Mouse (Mus musculus) forebrain, embryonic 10.5 days (tissue): ENCODE data around the gene Med4. TPM values are rescaled to one million over a fixed set of nuclear protein-coding genes. Genes with fewer than 3 reads are reported as not detected.

ENCODE experiments used
- DNase-seq: peaks from one replicate; pipeline ENCODE4 v3.0.0-alpha.2; 2017; ENCODE audit warnings: low spot score; ENCODE audit errors: extremely low spot score
- H3K27ac ChIP-seq: fragments of 300-500 bp; sonication (generic); 2 replicates; pipeline ENCODE4 v1.5.1; 2016; ENCODE audit warnings: mild to moderate bottlenecking
- H3K27me3 ChIP-seq: fragments of 300-500 bp; sonication (generic); 2 replicates; pipeline ENCODE4 v1.6.1; 2016; ENCODE audit warnings: mild to moderate bottlenecking; ENCODE audit not compliant: poor library complexity, severe bottlenecking
- H3K36me3 ChIP-seq: fragments of 300-500 bp; sonication (generic); replicated peaks from 2 replicates; pipeline ENCODE4 v1.6.1; 2016; ENCODE audit warnings: mild to moderate bottlenecking, moderate library complexity
- H3K4me1 ChIP-seq: fragments of 300-500 bp; sonication (generic); 2 replicates; pipeline ENCODE4 v1.6.1; 2016
- H3K4me3 ChIP-seq: fragments of 300-500 bp; sonication (generic); 2 replicates; pipeline ENCODE4 v1.5.1; 2016; ENCODE audit warnings: mild to moderate bottlenecking, moderate library complexity
- H3K9me3 ChIP-seq: fragments of 300-500 bp; sonication (generic); 2 replicates; pipeline ENCODE4 v1.6.1; 2016; ENCODE audit warnings: mild to moderate bottlenecking, moderate library complexity
- WGBS: fragments of 180-500 bp; shearing (Covaris S2); methylation state at CpG from one replicate; pipeline ENCODE4 v1.1.7; 2016; 5-methylcytosine and 5-hydroxymethylcytosine counted together
- polyA plus RNA-seq: library from polyadenylated mRNA; unstranded; fragments of >200 nt; fragmentation: Nextera tagmentation; extraction: Ambion mirVana; gene quantifications from 2 replicates; pipeline ENCODE4 v1.2.1, GENCODE M21; 2016

Med4 gene
- polyA plus RNA-seq, 1 experiment from 2014 or later: 121 TPM

GRCm38 (mm10) chr14:73478321-73478720 lies 31.5 kb upstream of the Med4 start:
- H3K9me3 ChIP-seq: no peaks in the 10 kb centered on the region
- no peak for DNase-seq

GRCm38 (mm10) chr14:73479771-73480170 lies 30.1 kb upstream of the Med4 start:
- Histone ChIP-seq H3K9me3 (no peaks in the 10 kb centered on the region), H3K4me1 (peaks cover 6% of the 10 kb centered on the region), H3K27ac (no peak overlapping the region), H3K36me3 (no peaks in the 10 kb centered on the region), H3K27me3 (no peaks in the 10 kb centered on the region), H3K4me3 (no peak overlapping the region)
- WGBS: 22% methylated on average over 1 of the region's 1 CpGs
- DNase-seq: no peak

More at GRCm38 (mm10) chr14:73478321-73478720, 31.5 kb upstream of the Med4 start:
- Histone ChIP-seq H3K27me3 (no peaks in the 10 kb centered on the region), H3K36me3 (no peaks in the 10 kb centered on the region), H3K27ac (no peak overlapping the region), H3K4me1 (peaks cover 15% of the 10 kb centered on the region), H3K4me3 (no peak overlapping the region)
- 89% methylated on average over 3 of the region's 3 CpGs for WGBS

GRCm38 (mm10) chr14:73483516-73484229 lies 26.2 kb upstream of the Med4 start:
- H3K4me1 ChIP-seq: peaks cover 6% of the 10 kb centered on the region; the same call in 1 of the 2 replicates
- no peaks in the 10 kb centered on the region for H3K27me3 ChIP-seq
- H3K36me3 ChIP-seq: no peaks in the 10 kb centered on the region
- WGBS: 84% methylated on average over 5 of the region's 5 CpGs
- H3K9me3 ChIP-seq: no peaks in the 10 kb centered on the region
- DNase-seq: no peak
- no peak overlapping the region for H3K27ac ChIP-seq
- H3K4me3 ChIP-seq: no peak overlapping the region

- no peak overlapping the region for H3K4me3 ChIP-seq
- no peaks in the 10 kb centered on the region for H3K36me3 ChIP-seq
- WGBS: 67% methylated on average over 3 of the region's 3 CpGs
Measured at GRCm38 (mm10) chr14:73484366-73485110, 25.3 kb upstream of the Med4 start.

GRCm38 (mm10) chr14:73486641-73487040 lies 23.2 kb upstream of the Med4 start:
- H3K36me3 ChIP-seq: no peaks in the 10 kb centered on the region
- H3K27me3 ChIP-seq: no peaks in the 10 kb centered on the region
- 0 out of 2 replicates have a peak, but pooled peaks cover 5% of the 10 kb centered on the region for H3K9me3 ChIP-seq
- H3K27ac ChIP-seq: no peak overlapping the region
- WGBS: 82% methylated on average over 5 of the region's 5 CpGs
- no peak for DNase-seq
- H3K4me3 ChIP-seq: no peak overlapping the region
- no peaks in the 10 kb centered on the region for H3K4me1 ChIP-seq

More at GRCm38 (mm10) chr14:73484366-73485110, 25.3 kb upstream of the Med4 start:
- H3K4me1 ChIP-seq: peaks cover 4% of the 10 kb centered on the region; the same call in 1 of the 2 replicates
- DNase-seq: no peak
- no peaks in the 10 kb centered on the region for H3K9me3 ChIP-seq
- no peak overlapping the region for H3K27ac ChIP-seq
- H3K27me3 ChIP-seq: no peaks in the 10 kb centered on the region

- WGBS: 94% methylated on average over 6 of the region's 6 CpGs
- Histone ChIP-seq H3K4me3 (no peak overlapping the region), H3K27me3 (no peaks in the 10 kb centered on the region)
Measured at GRCm38 (mm10) chr14:73493356-73493755, 16.5 kb upstream of the Med4 start.

GRCm38 (mm10) chr14:73494122-73494521 lies 15.7 kb upstream of the Med4 start:
- Histone ChIP-seq H3K27ac (no peak overlapping the region), H3K36me3 (no peaks in the 10 kb centered on the region), H3K27me3 (no peaks in the 10 kb centered on the region), H3K4me3 (no peak overlapping the region), H3K4me1 (no peaks in the 10 kb centered on the region), H3K9me3 (0 out of 2 replicates have a peak, but pooled peaks cover 5% of the 10 kb centered on the region)
- WGBS: 82% methylated on average over 6 of the region's 6 CpGs
- DNase-seq: no peak

More at GRCm38 (mm10) chr14:73493356-73493755, 16.5 kb upstream of the Med4 start:
- DNase-seq: no peak
- 0 out of 2 replicates have a peak, but pooled peaks cover 5% of the 10 kb centered on the region for H3K9me3 ChIP-seq
- no peaks in the 10 kb centered on the region for H3K36me3 ChIP-seq
- H3K4me1 ChIP-seq: no peaks in the 10 kb centered on the region
- H3K27ac ChIP-seq: no peak overlapping the region

GRCm38 (mm10) chr14:73495753-73496152 lies 14.1 kb upstream of the Med4 start:
- Histone ChIP-seq H3K27me3 (no peaks in the 10 kb centered on the region), H3K4me3 (no peak overlapping the region), H3K36me3 (no peaks in the 10 kb centered on the region), H3K27ac (no peak overlapping the region), H3K9me3 (no peaks in the 10 kb centered on the region), H3K4me1 (no peaks in the 10 kb centered on the region)
- DNase-seq: no peak
- 81% methylated on average over 7 of the region's 7 CpGs for WGBS

GRCm38 (mm10) chr14:73501283-73501682 lies 8.5 kb upstream of the Med4 start:
- H3K27ac ChIP-seq: no peak overlapping the region
- no peaks in the 10 kb centered on the region for H3K36me3 ChIP-seq
- no peaks in the 10 kb centered on the region for H3K27me3 ChIP-seq
- peaks cover 6% of the 10 kb centered on the region for H3K4me1 ChIP-seq
- H3K4me3 ChIP-seq: no peak overlapping the region
- 92% methylated on average over 9 of the region's 9 CpGs for WGBS
- DNase-seq: no peak
- H3K9me3 ChIP-seq: no peaks in the 10 kb centered on the region

- no peaks in the 10 kb centered on the region for H3K27me3 ChIP-seq
- 86% methylated on average over 6 of the region's 6 CpGs for whole genome bisulfite sequencing
- no peak overlapping the region for H3K27ac ChIP-seq
- no peaks in the 10 kb centered on the region for H3K9me3 ChIP-seq
- H3K4me3 ChIP-seq: no peak overlapping the region
- no peak for DNase-seq
- H3K4me1 ChIP-seq: peaks cover 6% of the 10 kb centered on the region
- H3K36me3 ChIP-seq: no peaks in the 10 kb centered on the region
Measured at GRCm38 (mm10) chr14:73501721-73502120, 8.1 kb upstream of the Med4 start.

- WGBS: 75% methylated on average over 7 of the region's 7 CpGs
- Histone ChIP-seq H3K27me3 (no peaks in the 10 kb centered on the region), H3K4me1 (peaks cover 6% of the 10 kb centered on the region), H3K9me3 (no peaks in the 10 kb centered on the region), H3K36me3 (no peaks in the 10 kb centered on the region), H3K27ac (peak overlapping the region; percentile 44; the same call in 1 of the 2 replicates), H3K4me3 (no peak overlapping the region)
- DNase-seq: no peak
Measured at GRCm38 (mm10) chr14:73502591-73503184, 7.1 kb upstream of the Med4 start.

GRCm38 (mm10) chr14:73503237-73503933 lies 6.4 kb upstream of the Med4 start:
- Histone ChIP-seq H3K36me3 (no peaks in the 10 kb centered on the region), H3K4me1 (peaks cover 6% of the 10 kb centered on the region), H3K4me3 (no peak overlapping the region), H3K27ac (peak overlapping the region; percentile 44; the same call in 1 of the 2 replicates), H3K9me3 (no peaks in the 10 kb centered on the region), H3K27me3 (no peaks in the 10 kb centered on the region)
- WGBS: 80% methylated on average over 13 of the region's 13 CpGs
- DNase-seq: no peak
